Mouse (Mus musculus) intestine, postnatal 0 days (tissue): ENCODE measurements around the gene Olfr1417. TPM values are rescaled to one million over a fixed set of nuclear protein-coding genes. Genes with fewer than 3 reads are reported as not detected.

Experiments used
- ATAC-seq: fragments of 200-750 bp; cut with Nextera tagmentation; 2 replicates; pipeline ENCODE4 v1.8.0; 2017; ENCODE audit warnings: mild to moderate bottlenecking, moderate TSS enrichment, moderate library complexity
- H3K27ac ChIP-seq: fragments of 300-500 bp; sonication (generic); 2 replicates; pipeline ENCODE4 v1.5.1; 2014; ENCODE audit warnings: mild to moderate bottlenecking, low read depth, low read length, moderate library complexity
- H3K27me3 ChIP-seq: fragments of 300-500 bp; sonication (generic); replicated peaks from 2 replicates; pipeline ENCODE4 v1.6.1; 2014; ENCODE audit warnings: low read length, mixed read lengths; ENCODE audit not compliant: control insufficient read depth, insufficient read depth
- H3K36me3 ChIP-seq: fragments of 300-500 bp; sonication (generic); 2 replicates; pipeline ENCODE4 v1.6.1; 2014; ENCODE audit warnings: mild to moderate bottlenecking, moderate library complexity; ENCODE audit not compliant: control insufficient read depth, insufficient read depth
- H3K4me1 ChIP-seq: fragments of 300-500 bp; sonication (generic); replicated peaks from 2 replicates; pipeline ENCODE4 v1.6.1; 2014; ENCODE audit warnings: antibody characterized with exemption, low read length, mixed read lengths; ENCODE audit not compliant: control insufficient read depth, insufficient read depth
- H3K4me2 ChIP-seq: fragments of 300-500 bp; sonication (generic); replicated peaks from 2 replicates; pipeline ENCODE4 v1.6.1; 2014; ENCODE audit warnings: low read depth, mild to moderate bottlenecking, moderate library complexity
- H3K4me3 ChIP-seq: fragments of 300-500 bp; sonication (generic); 2 replicates; pipeline ENCODE4 v1.5.1; 2014; ENCODE audit warnings: low read depth, low read length
- H3K9ac ChIP-seq: fragments of 300-500 bp; sonication (generic); 2 replicates; pipeline ENCODE4 v1.6.1; 2014; ENCODE audit warnings: mild to moderate bottlenecking, low read depth, low read length
- H3K9me3 ChIP-seq: fragments of 300-500 bp; sonication (generic); 2 replicates; pipeline ENCODE4 v1.6.1; 2016; ENCODE audit warnings: mixed run types; ENCODE audit not compliant: control insufficient read depth
- CTCF ChIP-seq: sonication (generic); IDR thresholded peaks from 2 replicates; pipeline ENCODE4 v1.5.1; 2016; ENCODE audit warnings: low read depth, mild to moderate bottlenecking, control low read depth, antibody characterized with exemption, moderate library complexity
- WGBS: fragments of 180-500 bp; shearing (Covaris S2); extraction: QIAGEN DNeasy Blood & Tissue Kit; methylation state at CpG from one replicate; pipeline ENCODE4 v1.1.7; 2014; 5-methylcytosine and 5-hydroxymethylcytosine counted together
- polyA plus RNA-seq: library from polyadenylated mRNA; unstranded; fragments of >200 nt; fragmentation: Nextera tagmentation; extraction: Ambion mirVana; gene quantifications from 2 replicates; pipeline ENCODE4 v1.2.1, GENCODE M21; 2015

Olfr1417 gene
- polyA plus RNA-seq, 1 experiment from 2014 or later = 0.08 TPM

DNA sequence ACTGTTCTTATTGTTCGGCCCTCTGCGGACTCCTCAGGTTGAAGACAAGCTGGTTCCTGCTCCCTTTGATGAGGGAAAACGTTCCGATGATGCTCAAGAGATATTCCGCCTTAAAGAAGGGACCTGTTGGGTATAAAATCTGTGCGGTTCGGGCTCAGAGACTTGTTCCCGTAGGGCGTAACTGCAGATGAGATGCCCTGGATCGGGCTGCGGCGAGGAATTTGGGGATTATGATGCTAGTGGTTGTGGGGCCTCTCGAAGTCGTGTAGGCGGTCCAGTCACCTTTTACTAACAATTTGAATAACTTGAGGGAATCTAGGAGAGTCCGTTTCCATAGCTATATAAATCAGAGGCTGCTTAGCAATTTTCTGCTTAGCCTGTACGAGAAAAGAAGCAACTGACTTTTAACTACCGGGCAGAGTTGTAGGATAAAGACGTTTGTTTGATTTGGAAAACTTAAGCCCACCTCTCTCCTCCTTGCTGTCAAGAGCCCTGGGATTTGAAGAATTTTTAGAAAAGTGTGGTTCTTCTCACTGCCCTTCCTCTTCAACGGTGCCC is 19.8 kb downstream of the Olfr1417 start, which contains the start of gene Stx3:
Gene Stx3, minus strand, starts transcription at position 261 of the 558 bp plus-strand sequence.
- TF ChIP-seq CTCF = no peak
- H3K9ac ChIP-seq = peak within 1 kb of the TSS; percentile 93
- peak within 1 kb of the TSS; percentile 99 for H3K27ac ChIP-seq
- 0 out of 2 replicates have a peak, but pooled peaks cover 3% of the 10 kb centered on the region for H3K4me1 ChIP-seq
- H3K4me2 ChIP-seq = peak within 1 kb of the TSS; percentile 82
- no peaks in the 10 kb centered on the region for H3K27me3 ChIP-seq
- no peak for ATAC-seq
- H3K36me3 ChIP-seq = no peaks in the 10 kb centered on the region; the same call in 1 of the 2 replicates
- WGBS = under 1% methylated on average over 20 of the region's 20 CpGs
- peak within 1 kb of the TSS; percentile 90 for H3K4me3 ChIP-seq
- H3K9me3 ChIP-seq = no peaks in the 10 kb centered on the region

DNA sequence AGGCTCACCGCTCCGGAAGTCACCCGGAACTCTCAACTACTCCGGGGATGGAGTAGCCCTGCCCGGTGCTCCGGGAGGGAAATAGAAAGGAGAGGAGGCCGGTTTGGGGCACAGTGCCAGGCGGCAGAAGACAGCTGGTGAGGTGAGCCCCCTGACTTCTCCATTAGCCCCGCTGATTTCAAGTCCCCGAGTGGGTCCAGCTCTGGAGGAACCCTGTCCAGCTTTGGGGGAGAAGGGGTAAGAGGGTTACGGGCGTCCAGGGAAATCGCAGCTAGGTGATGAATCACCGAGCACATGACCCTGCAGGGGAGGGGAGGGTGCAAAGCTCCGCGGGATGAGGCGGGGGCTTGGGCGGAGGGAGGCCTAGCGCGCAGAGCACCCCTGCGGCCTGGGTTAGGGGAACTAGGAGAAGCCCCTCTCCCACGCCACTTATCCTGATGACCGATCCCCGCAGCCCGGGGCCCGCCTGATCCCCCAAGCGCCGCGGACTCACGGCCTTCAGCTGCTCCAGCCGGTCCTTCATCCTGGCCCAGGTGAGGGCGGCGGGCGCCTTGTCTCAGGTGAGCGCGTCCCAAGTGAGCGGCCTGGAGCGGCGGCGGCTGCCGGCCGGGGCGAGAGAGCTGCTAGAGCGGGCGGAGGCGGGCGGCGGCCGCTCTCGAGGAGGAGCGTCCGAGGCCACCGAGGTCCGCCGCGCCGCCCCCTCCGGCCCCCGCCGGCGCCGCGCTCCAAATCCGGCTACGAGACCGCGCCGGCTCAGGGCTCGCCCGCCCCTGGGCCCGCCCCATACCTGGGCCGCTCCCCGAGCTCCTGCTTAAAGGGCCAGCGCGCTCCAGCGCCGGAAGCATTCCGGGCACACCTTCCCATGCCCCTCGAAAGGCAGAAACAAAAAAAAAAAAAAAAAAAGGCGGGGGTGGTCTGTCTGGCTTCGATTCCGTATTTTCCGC is 20.5 kb downstream of the Olfr1417 start:
- under 1% methylated on average over 71 of the region's 83 CpGs for WGBS

DNA sequence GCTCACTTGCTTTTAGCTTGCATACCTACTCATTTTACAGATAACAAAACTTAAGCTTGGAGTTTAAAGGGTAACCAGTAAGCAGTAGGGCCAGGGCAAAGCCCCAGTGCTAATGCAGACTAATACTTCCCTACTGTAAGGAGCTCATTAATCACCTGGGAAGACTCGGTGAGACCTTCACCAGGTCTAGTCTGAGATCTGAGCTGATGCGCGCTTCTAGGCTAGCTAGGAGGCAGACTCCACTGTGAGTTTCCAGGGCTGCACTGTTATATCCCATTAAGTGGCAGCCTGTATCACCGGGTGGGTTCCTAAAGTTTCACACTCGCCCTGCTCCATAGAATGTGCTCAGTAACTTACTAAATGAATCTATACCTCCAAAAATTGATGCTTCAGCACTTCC is 21.4 kb downstream of the Olfr1417 start:
- Histone ChIP-seq H3K4me3 (peak overlapping the region; percentile 90), H3K36me3 (no peaks in the 10 kb centered on the region; the same call in 1 of the 2 replicates), H3K4me2 (peak overlapping the region; percentile 82), H3K4me1 (peaks cover 3% of the 10 kb centered on the region; the same call in 1 of the 2 replicates), H3K9ac (peak overlapping the region; percentile 93), H3K27ac (peak overlapping the region; percentile 99), H3K9me3 (no peaks in the 10 kb centered on the region), H3K27me3 (no peaks in the 10 kb centered on the region)
- no peak for TF ChIP-seq CTCF
- WGBS = 14% methylated on average over 5 of the region's 5 CpGs
- no peak for ATAC-seq

More for the DNA sequence above, 20.5 kb downstream of the Olfr1417 start:
- H3K4me3 ChIP-seq = peak overlapping the region; percentile 90
- no peaks in the 10 kb centered on the region; the same call in 1 of the 2 replicates for H3K36me3 ChIP-seq
- H3K27me3 ChIP-seq = no peaks in the 10 kb centered on the region
- TF ChIP-seq CTCF = no peak
- H3K27ac ChIP-seq = peak overlapping the region; percentile 99
- H3K9ac ChIP-seq = peak overlapping the region; percentile 93
- H3K4me1 ChIP-seq = peaks cover 3% of the 10 kb centered on the region; the same call in 1 of the 2 replicates
- H3K4me2 ChIP-seq = peak overlapping the region; percentile 82
- peak; percentile 78 for ATAC-seq
- H3K9me3 ChIP-seq = no peaks in the 10 kb centered on the region

DNA sequence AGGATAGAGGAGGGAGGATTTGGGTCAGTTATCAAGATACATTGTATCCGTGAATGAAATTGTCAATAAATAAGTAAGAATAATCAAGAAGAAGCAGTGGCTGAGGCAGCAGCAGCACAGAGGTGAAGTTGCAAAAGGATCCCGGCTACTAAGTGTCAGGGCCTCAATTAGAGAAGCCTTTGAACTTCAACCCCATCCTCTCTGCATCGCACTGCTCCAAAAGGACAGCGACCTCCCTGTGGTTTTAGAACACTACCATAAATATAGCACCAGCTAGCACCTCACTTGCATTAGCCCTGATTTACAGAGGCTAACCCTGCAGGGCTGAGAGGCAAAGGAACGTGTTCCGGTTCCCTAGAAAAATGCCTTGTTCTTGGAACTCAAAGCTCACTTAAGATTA is 22.3 kb downstream of the Olfr1417 start:
- H3K36me3 ChIP-seq = no peaks in the 10 kb centered on the region; the same call in 1 of the 2 replicates
- peak overlapping the region; percentile 93 for H3K9ac ChIP-seq
- H3K4me2 ChIP-seq = peak overlapping the region; percentile 82
- H3K27ac ChIP-seq = peak overlapping the region; percentile 99
- TF ChIP-seq CTCF = no peak
- ATAC-seq = no peak
- peaks cover 3% of the 10 kb centered on the region; the same call in 1 of the 2 replicates for H3K4me1 ChIP-seq
- no peaks in the 10 kb centered on the region for H3K9me3 ChIP-seq
- no peaks in the 10 kb centered on the region for H3K27me3 ChIP-seq
- 32% methylated on average over 6 of the region's 6 CpGs for WGBS
- peak overlapping the region; percentile 90; the same call in 1 of the 2 replicates for H3K4me3 ChIP-seq

DNA sequence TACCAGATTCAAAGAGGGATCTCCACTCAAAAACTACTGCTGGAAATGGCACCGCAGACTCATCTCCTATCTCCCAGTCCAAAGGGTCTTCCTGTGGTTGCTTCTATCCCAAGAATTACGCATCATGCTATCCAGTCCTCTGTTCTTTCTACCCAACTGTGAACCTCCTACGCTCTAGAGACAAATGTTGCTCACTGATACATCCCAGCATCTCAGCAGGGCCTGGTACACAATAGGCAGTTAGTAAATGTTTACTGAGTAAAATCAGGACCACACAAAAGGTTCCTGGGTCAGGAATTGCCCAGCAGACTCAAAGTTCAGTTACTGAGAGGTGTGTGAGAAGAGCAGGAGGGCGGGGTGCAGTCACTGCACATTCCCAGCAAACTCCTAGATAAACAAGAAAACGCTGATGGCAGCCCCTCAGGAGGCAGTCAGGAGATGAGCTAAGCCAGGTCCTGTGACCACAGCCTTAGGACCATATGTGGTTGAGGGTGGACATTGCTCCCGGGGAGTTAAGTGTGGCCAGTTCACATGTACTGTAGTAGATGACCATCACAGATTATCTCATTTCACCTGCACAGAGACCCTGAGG is 24.2 kb downstream of the Olfr1417 start:
- H3K27ac ChIP-seq = peak overlapping the region; percentile 99
- no peak overlapping the region for H3K9ac ChIP-seq
- ATAC-seq = peak; percentile 60
- no peaks in the 10 kb centered on the region for H3K27me3 ChIP-seq
- H3K4me3 ChIP-seq = no peak overlapping the region
- H3K36me3 ChIP-seq = no peaks in the 10 kb centered on the region; the same call in 1 of the 2 replicates
- no peak overlapping the region for H3K4me2 ChIP-seq
- no peaks in the 10 kb centered on the region for H3K9me3 ChIP-seq
- H3K4me1 ChIP-seq = peaks cover 3% of the 10 kb centered on the region; the same call in 1 of the 2 replicates
- 56% methylated on average over 6 of the region's 6 CpGs for WGBS
- no peak for TF ChIP-seq CTCF
